Mouse (Mus musculus) c-Kit-positive CD71-negative TER-119-negative erythroid progenitor cells, embryonic 14.5 days (primary cell): Measurements from ENCODE around the gene Lrfn5.
A peak's percentile ranks its signal among the peaks of the same experiment; 100 is the strongest.

ENCODE experiments used
- DNase-seq: peaks from one replicate; pipeline ENCODE4 v3.0.0-alpha.2; 2013; ENCODE audit warnings: low read depth

Gene Lrfn5

GRCm38 (mm10) chr12:61522829-61523370, at the start of gene Lrfn5:
Lrfn5 (plus strand) TSS chr12:61523150.
- DNase-seq: no peak

DNA sequence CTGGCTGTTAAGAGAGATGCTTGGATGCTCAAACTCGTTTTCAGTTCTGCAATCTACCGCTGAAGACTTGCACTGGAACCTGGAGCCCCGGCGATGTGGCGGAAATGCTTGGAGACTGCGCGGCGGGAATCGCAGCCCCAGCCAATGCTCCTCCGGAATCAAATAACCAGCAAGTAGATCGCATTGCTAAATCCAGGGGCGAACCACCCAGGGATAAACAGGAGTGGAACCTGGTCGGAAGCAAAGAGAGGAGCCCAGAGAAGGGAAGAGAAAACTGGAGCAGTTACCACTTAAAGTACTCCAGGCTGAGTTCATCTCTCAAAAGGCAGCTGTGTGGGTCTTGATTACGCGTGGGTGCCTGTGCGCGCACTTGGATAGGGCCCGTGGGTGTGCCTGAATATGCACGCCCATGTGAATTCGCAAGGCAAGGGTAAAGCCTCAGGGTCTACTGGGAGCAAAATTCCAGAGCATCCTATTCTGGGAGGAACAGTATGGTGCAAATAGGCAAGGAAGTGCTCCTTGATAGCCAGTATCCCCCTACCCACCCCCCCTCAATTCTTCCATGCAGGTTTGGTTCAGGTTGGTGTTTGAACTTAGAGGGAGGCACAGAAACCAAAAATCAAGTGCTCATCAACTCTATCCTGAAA, 1.3 kb upstream of the Lrfn5 start:
- no peak for DNase-seq

GRCm38 (mm10) chr12:61522148-61522828, 662 bp upstream of the Lrfn5 start:
- no peak for DNase-seq

DNA sequence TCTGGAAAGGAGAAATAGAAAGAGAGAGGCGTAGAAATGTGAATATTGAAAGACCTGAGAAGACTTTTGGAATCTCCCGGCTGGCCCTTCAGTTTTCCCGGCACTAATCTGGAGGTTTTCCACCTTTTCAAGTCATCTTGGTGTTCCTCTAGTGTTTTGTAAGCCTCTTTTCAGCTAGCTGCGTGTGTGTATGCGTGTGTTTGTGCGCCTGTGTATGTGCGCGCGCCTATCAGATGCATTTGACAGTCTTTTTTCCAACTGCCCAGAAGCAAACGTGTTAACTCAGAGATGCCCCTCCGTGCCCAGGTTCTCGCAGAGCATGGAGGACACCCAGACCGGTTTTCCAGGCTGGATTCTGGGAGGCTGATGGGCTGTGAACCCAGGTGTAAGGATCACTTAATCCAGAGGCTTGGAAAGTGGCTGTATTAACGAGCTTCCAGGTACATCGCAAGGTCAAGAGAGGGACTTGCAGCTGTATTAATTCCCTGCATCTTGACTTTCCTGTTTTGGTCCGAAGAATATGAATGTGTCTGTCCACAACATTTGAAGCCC, 757 bp downstream of the Lrfn5 start:
- no peak for DNase-seq

GRCm38 (mm10) chr12:61524183-61524651, 1.3 kb downstream of the Lrfn5 start:
- no peak for DNase-seq

DNA sequence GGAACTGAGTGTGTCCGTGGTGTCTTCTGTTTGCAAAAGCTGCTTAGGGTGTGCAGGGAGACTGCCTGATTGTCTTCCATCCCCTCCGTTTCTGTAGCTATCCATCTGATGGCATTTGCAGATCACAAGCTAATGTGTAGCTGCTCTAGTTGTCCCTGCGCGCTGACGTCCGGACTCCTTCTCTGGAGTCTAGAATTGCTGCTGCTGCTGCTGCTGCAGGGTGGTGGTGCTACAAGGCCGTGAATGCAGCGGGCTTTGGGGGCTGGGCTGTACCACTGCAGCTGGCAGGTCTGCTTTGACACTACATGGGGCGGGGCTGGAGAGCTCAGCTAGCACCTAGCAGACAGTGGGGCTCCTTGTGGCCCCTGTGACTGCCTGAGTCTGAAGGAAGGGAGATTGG, 3.2 kb downstream of the Lrfn5 start:
- DNase-seq: no peak

DNA sequence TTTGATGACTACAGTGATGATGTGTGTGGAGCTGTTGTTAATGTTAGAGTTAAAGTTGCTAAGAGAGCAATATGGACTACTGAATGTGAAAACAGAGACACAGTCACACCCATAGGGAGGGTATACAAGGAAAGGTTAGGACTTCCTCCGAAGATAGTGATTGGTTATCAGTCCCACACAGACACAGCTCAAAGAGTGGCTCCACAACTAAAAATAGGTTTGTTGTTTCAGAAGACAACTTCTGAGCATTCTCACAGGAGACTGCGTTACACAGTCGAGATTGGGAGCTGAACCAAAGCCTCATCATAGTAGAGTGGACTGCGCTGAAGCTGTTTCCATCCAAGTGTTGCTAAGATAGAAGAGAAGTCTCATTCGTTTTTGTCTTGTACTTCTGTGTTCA, 57.0 kb downstream of the Lrfn5 start:
- no peak for DNase-seq

GRCm38 (mm10) chr12:61600305-61600704, 77.4 kb downstream of the Lrfn5 start:
- DNase-seq: no peak

DNA sequence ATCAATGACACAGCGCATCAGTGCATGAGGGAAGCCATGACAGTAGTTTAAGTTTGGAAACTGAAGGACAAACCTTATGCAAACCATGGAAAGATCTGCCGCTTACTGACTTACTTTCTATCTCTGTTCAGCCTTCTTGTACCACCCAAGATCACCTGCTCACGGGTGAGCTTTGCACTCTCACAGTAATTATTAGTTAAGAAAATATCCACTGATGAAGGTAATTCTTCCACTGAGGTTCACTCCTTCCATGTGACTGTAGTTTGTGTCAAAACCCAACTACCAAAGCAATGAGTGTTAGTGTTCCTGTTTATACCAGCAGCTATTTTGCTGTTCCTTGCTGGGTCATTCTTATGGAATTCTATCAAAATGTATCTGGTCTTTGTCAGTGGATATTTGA, 84.9 kb downstream of the Lrfn5 start:
- no peak for DNase-seq

GRCm38 (mm10) chr12:61610081-61610480, 87.1 kb downstream of the Lrfn5 start:
- no peak for DNase-seq

- DNase-seq: no peak
Measured at GRCm38 (mm10) chr12:61624532-61624931, 101.6 kb downstream of the Lrfn5 start.

GRCm38 (mm10) chr12:61654380-61654779, 131.4 kb downstream of the Lrfn5 start:
- no peak for DNase-seq

- DNase-seq: no peak
Measured at GRCm38 (mm10) chr12:61723158-61723557, 200.2 kb downstream of the Lrfn5 start.

DNA sequence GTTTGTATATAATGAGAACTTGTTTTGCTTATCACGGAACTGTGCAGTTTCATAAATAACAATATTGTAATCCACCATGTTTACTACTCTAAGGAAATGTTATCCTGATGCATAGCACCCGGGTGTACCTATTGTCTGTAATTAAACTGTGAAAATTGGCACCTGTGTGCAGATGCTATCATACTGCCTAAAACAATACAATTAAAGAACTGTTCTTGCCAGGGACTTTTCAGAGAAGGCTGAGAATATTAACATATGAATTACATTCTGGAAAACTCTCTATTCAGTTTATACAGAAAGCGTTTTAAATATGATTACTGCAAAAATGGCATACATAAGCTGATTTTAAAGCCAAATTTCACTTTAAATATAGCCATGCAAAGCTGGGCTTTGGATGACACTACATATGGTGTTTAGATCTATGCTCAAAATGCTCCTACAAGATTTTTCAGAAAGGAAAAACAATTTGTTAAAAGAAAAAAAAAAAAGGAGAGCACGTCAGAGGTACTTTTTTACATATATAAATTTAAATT, 284.2 kb downstream of the Lrfn5 start:
- DNase-seq: no peak

DNA sequence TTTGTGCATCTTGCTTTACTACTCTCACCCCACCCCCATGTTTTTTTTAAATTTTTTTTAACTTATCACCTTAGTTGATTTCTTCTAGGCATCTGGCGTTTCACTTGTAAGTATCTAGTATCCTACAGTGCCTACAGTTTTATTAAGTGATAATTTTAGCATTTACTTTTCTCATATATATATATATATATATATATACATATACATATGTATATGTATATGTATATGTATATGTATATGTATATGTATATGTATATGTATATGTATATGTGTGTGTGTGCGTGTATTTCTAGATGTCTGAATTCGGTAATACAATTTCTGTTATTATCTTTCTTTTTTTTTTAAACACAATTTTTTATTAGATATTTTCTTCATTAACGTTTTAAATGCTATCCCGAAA, 300.7 kb downstream of the Lrfn5 start:
- no peak for DNase-seq

GRCm38 (mm10) chr12:61826311-61826710, 303.4 kb downstream of the Lrfn5 start:
- peak; percentile 2 for DNase-seq

GRCm38 (mm10) chr12:61842599-61843291, 319.8 kb downstream of the Lrfn5 start:
- no peak for DNase-seq

GRCm38 (mm10) chr12:61854183-61854582, 331.2 kb downstream of the Lrfn5 start:
- DNase-seq: no peak
